Mouse (Mus musculus) myocyte (in vitro differentiated cells): ENCODE measurements around the gene Rhobtb3.

Experiments
- MAX ChIP-seq: IDR thresholded peaks from one replicate; pipeline ENCODE4 v1.6.1; 2011; ENCODE audit warnings: low read depth, mild to moderate bottlenecking, control low read depth
- POLR2A ChIP-seq: IDR thresholded peaks from one replicate; pipeline ENCODE4 v1.6.1; 2011; ENCODE audit warnings: low read depth, mild to moderate bottlenecking, control low read depth, moderate library complexity; ENCODE audit not compliant: insufficient read length

GRCm38 (mm10) chr13:75845519-75846166 lies 98.1 kb downstream of the Rhobtb3 start:
- TF ChIP-seq MAX (no peak), POLR2A (no peak)
